Mouse (Mus musculus) layer of hippocampus, postnatal 14 days (tissue): ENCODE measurements at regions not wholly inside any gene's neighbourhood (a gene's known extent, or its start where the extent isn't known, plus 50 kb on each side); places are given as distances from the start of the nearest gene placed in this dataset.

Experiments used
- DNase-seq, 2 experiments: peaks; one replicate each; pipeline ENCODE4 v3.0.0; 2021 to 2022; ENCODE audit warnings: low spot score in 2 of 2, mixed read lengths in 1 of 2

- no peak for DNase-seq
Observed at GRCm38 (mm10) chr14:89242159-89242558, 771.0 kb upstream of the Pcdh20 start.

GRCm38 (mm10) chr14:89236501-89236900 lies 765.3 kb upstream of the Pcdh20 start:
- DNase-seq = no peak

- DNase-seq = no peak
Observed at GRCm38 (mm10) chr14:89230482-89230881, 759.3 kb upstream of the Pcdh20 start.

GRCm38 (mm10) chr14:89217390-89217789 lies 746.2 kb upstream of the Pcdh20 start:
- DNase-seq = no peak

GRCm38 (mm10) chr14:89181386-89181979 lies 710.3 kb upstream of the Pcdh20 start:
- peak in 1 of 2 experiments; percentile 28 for DNase-seq

GRCm38 (mm10) chr14:89142994-89143686 lies 671.9 kb upstream of the Pcdh20 start:
- DNase-seq = peak in 1 of 2 experiments; percentile 3

GRCm38 (mm10) chr14:89099296-89099695 lies 628.1 kb upstream of the Pcdh20 start:
- DNase-seq = no peak

- DNase-seq = no peak
Observed at GRCm38 (mm10) chr14:89089661-89090060, 618.5 kb upstream of the Pcdh20 start.

GRCm38 (mm10) chr14:89076014-89076413 lies 604.8 kb upstream of the Pcdh20 start:
- no peak for DNase-seq

- DNase-seq = no peak
Observed at GRCm38 (mm10) chr14:89063971-89064370, 592.8 kb upstream of the Pcdh20 start.

- DNase-seq = peak in 1 of 2 experiments; percentile 1
Observed at GRCm38 (mm10) chr14:89062583-89063436, 591.6 kb upstream of the Pcdh20 start.

- DNase-seq = no peak
Observed at GRCm38 (mm10) chr14:89061319-89061718, 590.1 kb upstream of the Pcdh20 start.

- peak in 1 of 2 experiments; percentile 63 for DNase-seq
Observed at GRCm38 (mm10) chr14:89034390-89034789, 563.2 kb upstream of the Pcdh20 start.

GRCm38 (mm10) chr14:89011440-89011839 lies 540.2 kb upstream of the Pcdh20 start:
- DNase-seq = no peak

- no peak for DNase-seq
Observed at GRCm38 (mm10) chr14:89009648-89010047, 538.5 kb upstream of the Pcdh20 start.

- DNase-seq = peak in 1 of 2 experiments; percentile 37
Observed at GRCm38 (mm10) chr14:88981895-88982294, 510.7 kb upstream of the Pcdh20 start.

- DNase-seq = peak; percentile 4 to 55
Observed at GRCm38 (mm10) chr14:88976007-88976406, 504.8 kb upstream of the Pcdh20 start.

GRCm38 (mm10) chr14:88934569-88934968 lies 463.4 kb upstream of the Pcdh20 start:
- peak; percentile 10 to 78 for DNase-seq
